Mouse (Mus musculus) cerebellum, adult 2 months (tissue): ENCODE data around the gene Zfp385a. TPM values are rescaled to one million over a fixed set of nuclear protein-coding genes. Genes with fewer than 3 reads are reported as not detected.

ENCODE experiments used
- DNase-seq, 2 experiments: peaks; one replicate each; pipeline ENCODE4 v3.0.0; 2021
- H3K27ac ChIP-seq: fragments of 200-500 bp; 2 replicates; pipeline ENCODE4 v1.5.1; 2012; ENCODE audit warnings: low read length, control low read depth, inconsistent platforms; ENCODE audit not compliant: insufficient read depth
- H3K27me3 ChIP-seq: fragments of 200-500 bp; 2 replicates; pipeline ENCODE4 v1.6.1; 2012; ENCODE audit warnings: inconsistent platforms, mild to moderate bottlenecking, low read length, moderate library complexity; ENCODE audit not compliant: control insufficient read depth, insufficient read depth
- H3K4me1 ChIP-seq: fragments of 200-500 bp; 2 replicates; pipeline ENCODE4 v1.6.1; 2011; ENCODE audit warnings: low read length; ENCODE audit not compliant: control insufficient read depth, insufficient read depth
- H3K4me3 ChIP-seq: fragments of 200-500 bp; replicated peaks from 2 replicates; pipeline ENCODE3; 2011; ENCODE audit warnings: mild to moderate bottlenecking, low read depth, low read length, control low read depth; ENCODE audit not compliant: insufficient read depth
- CTCF ChIP-seq: fragments of 200-500 bp; IDR thresholded peaks from 2 replicates; pipeline ENCODE4 v1.5.1; 2011; ENCODE audit warnings: low read depth, mild to moderate bottlenecking, control low read depth, low read length, moderate library complexity, borderline replicate concordance; ENCODE audit not compliant: insufficient read depth
- POLR2A ChIP-seq: fragments of 200-500 bp; IDR thresholded peaks from 2 replicates; pipeline ENCODE4 v1.6.1; 2011; ENCODE audit warnings: low read length, control low read depth, borderline replicate concordance; ENCODE audit not compliant: insufficient read depth
- WGBS: fragments of 180-500 bp; shearing (Covaris S2); methylation state at CpG from one replicate; pipeline ENCODE4 v1.1.7; 2018; 5-methylcytosine and 5-hydroxymethylcytosine counted together
- polyA plus RNA-seq: library from polyadenylated mRNA; depleted of rRNA; stranded (reverse); fragments of >200 nt; gene quantifications from 2 replicates; pipeline ENCODE4 v1.2.3, GENCODE M21; 2012

Zfp385a gene
- polyA plus RNA-seq, 1 experiment, result 91.4 TPM

DNA sequence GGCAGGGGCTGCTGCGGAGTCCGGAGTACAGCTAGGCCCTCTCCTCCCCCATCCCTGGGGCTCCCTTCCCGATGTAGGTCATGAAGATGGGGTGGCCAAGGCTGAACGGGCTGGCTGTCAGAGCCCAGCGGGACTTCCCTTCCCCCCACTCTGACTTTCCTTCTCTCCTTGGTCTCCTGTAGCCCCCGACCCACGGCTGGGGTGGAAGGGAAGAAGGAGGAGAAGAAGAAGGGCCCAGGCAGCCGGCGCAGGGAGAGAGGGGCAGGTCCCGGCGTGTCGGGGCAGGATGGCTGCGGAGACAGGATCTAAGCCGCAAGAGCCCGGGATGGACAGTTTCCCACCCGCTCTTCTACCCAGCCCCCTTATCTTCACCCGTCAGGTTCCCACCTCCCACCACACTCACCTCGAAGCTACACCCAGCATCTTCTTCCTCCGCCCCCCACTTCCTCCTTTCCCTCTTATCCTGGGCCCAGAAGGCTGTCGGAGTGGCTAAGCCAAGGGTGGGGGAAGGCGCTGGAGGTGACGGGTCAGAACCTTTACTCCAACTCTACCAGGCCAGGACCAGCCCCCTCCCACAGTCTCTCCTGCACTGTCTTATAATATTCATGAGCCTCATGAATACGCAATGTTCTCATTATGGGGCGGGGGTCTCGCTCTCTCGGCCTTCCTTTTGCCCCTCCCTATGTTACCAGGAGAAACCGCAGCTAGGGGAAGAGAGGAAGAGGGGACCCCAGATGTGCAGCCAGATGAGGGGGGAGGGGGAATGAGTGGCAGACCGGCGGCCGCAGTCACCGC is 530 bp downstream of the Zfp385a start:
- DNase-seq, result no peak
- Histone ChIP-seq H3K27me3 (no peaks in the 10 kb centered on the region), H3K4me3 (peak overlapping the region; percentile 54), H3K27ac (no peak overlapping the region), H3K4me1 (no peaks in the 10 kb centered on the region; the same call in none of the 2 replicates)
- 34% methylated on average over 31 of the region's 31 CpGs for WGBS
- TF ChIP-seq POLR2A (no peak), CTCF (no peak)

DNA sequence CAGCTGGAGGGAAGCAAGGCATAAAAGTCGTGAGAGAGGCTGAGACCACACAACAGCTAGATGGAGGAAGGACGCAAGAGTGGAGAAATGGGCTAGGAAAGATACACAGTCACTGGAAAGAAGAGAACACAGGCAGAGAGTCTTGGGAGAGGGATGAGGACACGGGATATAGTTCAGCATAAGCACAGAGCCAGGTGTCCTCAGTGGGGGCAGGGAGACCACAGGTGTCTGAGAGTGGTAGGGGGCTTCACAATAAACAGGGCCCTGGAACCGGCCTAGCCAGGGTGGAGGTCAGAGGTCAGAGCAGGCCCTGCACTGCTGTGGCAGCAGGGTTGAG is 1.1 kb downstream of the Zfp385a start:
- Histone ChIP-seq H3K4me1 (no peaks in the 10 kb centered on the region; the same call in none of the 2 replicates), H3K27me3 (no peaks in the 10 kb centered on the region), H3K27ac (no peak overlapping the region), H3K4me3 (peak overlapping the region; percentile 54)
- DNase-seq, result no peak
- TF ChIP-seq CTCF (no peak), POLR2A (no peak)
- WGBS, result 77% methylated on average over 4 of the region's 4 CpGs

DNA sequence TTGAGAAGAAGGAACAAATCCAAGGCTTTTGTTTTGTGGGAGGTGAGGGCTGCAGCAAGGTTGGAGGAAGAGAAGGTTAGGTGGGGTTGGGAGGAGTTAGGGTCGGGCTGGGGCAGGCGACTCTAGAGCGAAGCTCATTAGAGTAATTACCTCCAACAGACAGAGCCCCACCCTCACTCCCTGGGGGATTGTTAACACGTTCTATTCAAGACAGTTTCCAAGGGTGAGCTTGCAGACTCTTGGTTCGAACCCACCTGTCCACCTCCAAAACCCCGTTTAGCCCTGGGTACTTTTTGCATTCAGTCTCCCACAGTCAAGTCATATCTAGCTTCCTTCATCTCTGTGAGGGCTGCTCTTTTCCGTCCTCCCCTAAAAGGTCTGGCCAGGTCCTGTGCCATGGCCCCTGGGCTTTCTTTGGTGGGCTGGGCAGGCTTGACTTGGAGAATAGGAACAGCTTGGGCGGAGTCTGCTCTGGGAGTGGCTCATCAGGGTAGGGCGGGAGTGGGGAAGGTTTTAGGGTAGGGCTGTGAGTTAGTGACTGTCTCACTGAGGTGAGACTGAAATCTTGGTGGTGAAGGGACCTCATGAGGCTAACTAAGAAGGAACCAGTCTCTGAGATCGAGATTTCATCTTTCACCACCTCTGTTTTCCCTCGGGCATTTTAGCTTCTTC is 2.8 kb downstream of the Zfp385a start:
- Histone ChIP-seq H3K4me1 (no peaks in the 10 kb centered on the region; the same call in none of the 2 replicates), H3K4me3 (no peak overlapping the region), H3K27me3 (no peaks in the 10 kb centered on the region), H3K27ac (no peak overlapping the region)
- TF ChIP-seq CTCF, result no peak
- no peak for TF ChIP-seq POLR2A
- no peak for DNase-seq
- WGBS, result 43% methylated on average over 11 of the region's 11 CpGs

DNA sequence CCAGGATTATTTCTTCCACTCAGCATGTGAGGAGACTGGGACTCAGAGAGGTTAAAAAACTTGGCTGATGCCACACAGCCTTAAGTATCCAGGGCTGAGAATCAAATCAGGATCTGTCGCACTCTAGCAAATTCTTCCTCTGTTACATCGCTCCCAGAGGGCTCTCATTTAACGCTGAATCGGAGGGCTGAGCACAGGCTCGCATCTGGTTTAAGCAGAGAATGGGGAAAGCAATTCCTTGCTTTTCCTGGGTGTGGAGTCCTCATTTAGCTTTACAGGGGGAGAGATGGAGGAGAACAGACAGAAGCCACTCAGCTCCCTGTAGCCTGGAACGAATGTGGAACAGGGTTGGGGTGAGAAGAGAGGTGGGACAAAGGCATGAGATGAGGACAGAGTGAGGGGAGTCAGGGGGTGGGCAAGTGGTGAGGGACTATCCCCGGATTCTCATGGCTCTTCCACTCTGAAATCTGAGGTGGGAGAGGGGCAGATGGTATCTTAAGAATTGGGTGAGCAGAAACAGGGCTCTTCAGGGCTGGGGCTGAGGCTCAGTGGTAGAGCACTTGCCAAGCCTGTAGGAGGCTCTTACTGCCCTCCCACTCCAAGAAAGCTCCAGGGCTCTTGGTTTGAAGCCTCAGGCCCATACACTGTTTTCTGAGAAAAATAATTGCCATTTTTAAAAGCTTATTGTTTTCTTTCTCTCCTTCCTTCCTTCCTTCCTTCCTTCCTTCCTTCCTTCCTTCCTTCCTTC is 4.2 kb downstream of the Zfp385a start:
- WGBS, result 41% methylated on average over 7 of the region's 7 CpGs

GRCm38 (mm10) chr15:103335040-103335439 is 4.9 kb downstream of the Zfp385a start:
- Histone ChIP-seq H3K4me1 (no peaks in the 10 kb centered on the region; the same call in 1 of the 2 replicates), H3K27ac (no peak overlapping the region), H3K27me3 (no peaks in the 10 kb centered on the region), H3K4me3 (no peak overlapping the region)
- 81% methylated on average over 3 of the region's 3 CpGs for WGBS
- TF ChIP-seq CTCF, result no peak
- no peak for TF ChIP-seq POLR2A
- no peak for DNase-seq

More for the DNA sequence above, 4.2 kb downstream of the Zfp385a start:
- H3K27ac ChIP-seq, result no peak overlapping the region
- no peaks in the 10 kb centered on the region for H3K27me3 ChIP-seq
- no peaks in the 10 kb centered on the region; the same call in none of the 2 replicates for H3K4me1 ChIP-seq
- H3K4me3 ChIP-seq, result no peak overlapping the region
- TF ChIP-seq CTCF (no peak), POLR2A (no peak)
- DNase-seq, result no peak

DNA sequence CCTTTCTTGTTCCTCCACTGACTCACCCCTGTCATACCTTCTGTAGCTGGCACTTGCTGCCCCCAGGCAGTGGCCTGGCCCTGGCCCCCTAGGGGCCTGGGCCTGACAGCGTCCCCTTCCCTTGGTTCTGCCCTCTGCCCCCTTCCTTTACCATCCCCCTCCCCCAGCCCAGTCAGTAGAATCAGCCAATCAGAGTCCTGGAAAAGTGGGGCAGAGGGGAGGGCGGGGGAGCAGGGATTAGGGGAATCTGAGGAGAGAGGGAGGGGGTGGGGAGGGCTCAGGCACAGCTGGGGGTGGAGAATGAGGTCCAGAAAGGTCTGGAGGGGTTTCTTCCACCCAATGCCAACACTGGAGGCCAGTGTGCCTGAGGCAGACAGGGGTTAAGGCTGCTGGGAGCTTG is 5.7 kb downstream of the Zfp385a start:
- DNase-seq, result no peak
- TF ChIP-seq CTCF (no peak), POLR2A (no peak)
- H3K4me1 ChIP-seq, result no peaks in the 10 kb centered on the region; the same call in 1 of the 2 replicates
- H3K4me3 ChIP-seq, result no peak overlapping the region
- no peaks in the 10 kb centered on the region for H3K27me3 ChIP-seq
- H3K27ac ChIP-seq, result no peak overlapping the region
- WGBS, result 18% methylated on average over 2 of the region's 2 CpGs

DNA sequence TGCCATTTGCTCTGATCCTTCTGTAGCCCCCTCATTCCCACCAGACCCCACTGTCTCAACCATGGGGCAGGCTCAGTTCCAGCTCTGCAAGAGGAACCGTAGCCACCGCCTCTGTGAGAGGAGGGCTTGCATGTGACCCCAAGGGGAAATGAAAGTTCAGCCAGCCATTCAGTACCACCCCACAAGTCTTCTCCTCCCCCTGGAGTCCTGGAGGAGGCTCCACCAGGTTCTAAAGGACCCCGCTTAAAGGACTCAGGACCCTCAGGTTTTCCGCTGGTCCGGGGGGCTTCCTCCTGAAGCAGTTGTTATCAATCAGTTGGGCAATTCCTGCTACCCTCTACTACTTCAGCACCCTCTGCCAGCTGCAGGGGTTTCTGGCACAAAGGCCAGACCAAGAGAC is 6.2 kb downstream of the Zfp385a start:
- Histone ChIP-seq H3K4me1 (no peaks in the 10 kb centered on the region; the same call in 1 of the 2 replicates), H3K27ac (no peak overlapping the region), H3K4me3 (no peak overlapping the region), H3K27me3 (no peaks in the 10 kb centered on the region)
- TF ChIP-seq CTCF (no peak), POLR2A (no peak)
- WGBS, result 72% methylated on average over 5 of the region's 5 CpGs
- DNase-seq, result no peak
